Mouse (Mus musculus): ENCODE results near the gene Baz2b.

GRCm38 (mm10) chr2:59973104-59973641, 236.5 kb downstream of the Baz2b start:
- no peak for TF ChIP-seq CTCF (IDR thresholded peaks at IDR 0.05; ENCODE audit: borderline replicate concordance, insufficient read depth, low read depth, low read length)
- no peak for TF ChIP-seq POLR2A (IDR thresholded peaks at IDR 0.05; ENCODE audit: borderline replicate concordance, insufficient read depth, low read length)
